Mouse (Mus musculus) small intestine, adult 2 months (tissue): ENCODE results near the gene Bag3. TPM values are rescaled to one million over a fixed set of nuclear protein-coding genes. Genes with fewer than 3 reads are reported as not detected.
"Not testable (repeated sequence)": the region's sequence is repeated elsewhere in the genome, so short reads cannot be mapped to it uniquely, and the experiment has no call there.

Source experiments
- H3K27ac ChIP-seq: fragments of 200-500 bp; 2 replicates; pipeline ENCODE4 v1.5.1; 2012; ENCODE audit warnings: low read depth, low read length, control low read depth, inconsistent platforms; ENCODE audit not compliant: insufficient read depth
- H3K27me3 ChIP-seq: fragments of 200-500 bp; 2 replicates; pipeline ENCODE4 v1.6.1; 2012; ENCODE audit warnings: mild to moderate bottlenecking, moderate library complexity, low read length, inconsistent platforms; ENCODE audit not compliant: control insufficient read depth, insufficient read depth
- H3K36me3 ChIP-seq: fragments of 200-500 bp; 2 replicates; pipeline ENCODE4 v1.6.1; 2012; ENCODE audit warnings: mild to moderate bottlenecking, low read length, control low read depth, inconsistent platforms; ENCODE audit not compliant: control insufficient read depth, insufficient read depth
- H3K4me1 ChIP-seq: fragments of 200-500 bp; 2 replicates; pipeline ENCODE4 v1.6.1; 2012; ENCODE audit warnings: low read length, inconsistent platforms, mixed read lengths; ENCODE audit not compliant: control insufficient read depth, insufficient read depth, insufficient read length
- H3K4me3 ChIP-seq: fragments of 200-500 bp; 2 replicates; pipeline ENCODE4 v1.5.1; 2012; ENCODE audit warnings: low read depth, mild to moderate bottlenecking, control low read depth, inconsistent platforms, low read length, moderate library complexity
- CTCF ChIP-seq: fragments of 200-500 bp; IDR thresholded peaks from 2 replicates; pipeline ENCODE4 v1.5.1; 2012; ENCODE audit warnings: low read depth, mild to moderate bottlenecking, control low read depth, inconsistent platforms, low read length, moderate library complexity, mixed read lengths; ENCODE audit not compliant: insufficient replicate concordance, insufficient read length; ENCODE audit errors: extremely low read depth
- POLR2A ChIP-seq: fragments of 200-500 bp; IDR thresholded peaks from 2 replicates; pipeline ENCODE4 v1.6.1; 2012; ENCODE audit warnings: low read depth, mild to moderate bottlenecking, control low read depth, inconsistent platforms, low read length, moderate library complexity
- WGBS: fragments of 180-500 bp; shearing (Covaris S2); methylation state at CpG from one replicate; pipeline ENCODE4 v1.1.7; 2018; 5-methylcytosine and 5-hydroxymethylcytosine counted together
- polyA plus RNA-seq: library from polyadenylated mRNA; depleted of rRNA; stranded (reverse); fragments of >200 nt; gene quantifications from 2 replicates; pipeline ENCODE4 v1.2.3, GENCODE M21; 2012

Bag3 gene
- polyA plus RNA-seq, 1 experiment, result 32.8 TPM

- 92% methylated on average over 8 of the region's 8 CpGs for WGBS
- Histone ChIP-seq H3K27ac (no peak overlapping the region), H3K27me3 (no peaks in the 10 kb centered on the region), H3K4me3 (no peak overlapping the region), H3K4me1 (peaks cover 4% of the 10 kb centered on the region; the same call in 1 of the 2 replicates), H3K36me3 (no peaks in the 10 kb centered on the region)
- TF ChIP-seq CTCF (no peak), POLR2A (no peak)
Measured at GRCm38 (mm10) chr7:128567561-128568244, 44.3 kb downstream of the Bag3 start.

- WGBS, result 37% methylated on average over 2 of the region's 2 CpGs
- not testable (repeated sequence) for H3K36me3 ChIP-seq, H3K27ac ChIP-seq, H3K4me1 ChIP-seq, H3K4me3 ChIP-seq, H3K27me3 ChIP-seq
Measured at GRCm38 (mm10) chr7:128569429-128569828, 46.0 kb downstream of the Bag3 start.

GRCm38 (mm10) chr7:128569987-128570656 is 46.7 kb downstream of the Bag3 start:
- no peak overlapping the region for H3K4me3 ChIP-seq

GRCm38 (mm10) chr7:128570657-128571056 is 47.2 kb downstream of the Bag3 start:
- H3K27me3 ChIP-seq, H3K36me3 ChIP-seq, H3K27ac ChIP-seq, H3K4me1 ChIP-seq, H3K4me3 ChIP-seq: not testable (repeated sequence)
- WGBS, result 92% methylated on average over 7 of the region's 7 CpGs

More at GRCm38 (mm10) chr7:128569987-128570656, 46.7 kb downstream of the Bag3 start:
- TF ChIP-seq POLR2A, result no peak
- no peak for TF ChIP-seq CTCF
- Histone ChIP-seq H3K27me3 (no peaks in the 10 kb centered on the region), H3K27ac (no peak overlapping the region), H3K4me1 (peaks cover 4% of the 10 kb centered on the region; the same call in 1 of the 2 replicates), H3K36me3 (no peaks in the 10 kb centered on the region)
- 83% methylated on average over 8 of the region's 8 CpGs for WGBS

GRCm38 (mm10) chr7:128572030-128572429 is 48.6 kb downstream of the Bag3 start:
- TF ChIP-seq CTCF (no peak), POLR2A (no peak)
- Histone ChIP-seq H3K4me1 (no peaks in the 10 kb centered on the region), H3K4me3 (no peak overlapping the region), H3K27me3 (no peaks in the 10 kb centered on the region), H3K27ac (no peak overlapping the region), H3K36me3 (no peaks in the 10 kb centered on the region)
- WGBS, result 85% methylated on average over 4 of the region's 4 CpGs

- TF ChIP-seq POLR2A, result no peak
- no peak for TF ChIP-seq CTCF
Measured at GRCm38 (mm10) chr7:128575211-128575610, 51.8 kb downstream of the Bag3 start.

GRCm38 (mm10) chr7:128575794-128576193 is 52.4 kb downstream of the Bag3 start:
- no peak for TF ChIP-seq CTCF
- no peak for TF ChIP-seq POLR2A
- no peaks in the 10 kb centered on the region for H3K27me3 ChIP-seq
- no peaks in the 10 kb centered on the region for H3K4me1 ChIP-seq
- whole genome bisulfite sequencing, result 87% methylated on average over 2 of the region's 2 CpGs
- H3K4me3 ChIP-seq, result no peak overlapping the region
- no peaks in the 10 kb centered on the region for H3K36me3 ChIP-seq
- H3K27ac ChIP-seq, result no peak overlapping the region

More at GRCm38 (mm10) chr7:128575211-128575610, 51.8 kb downstream of the Bag3 start:
- Histone ChIP-seq H3K27ac (no peak overlapping the region), H3K27me3 (no peaks in the 10 kb centered on the region), H3K36me3 (no peaks in the 10 kb centered on the region), H3K4me3 (no peak overlapping the region), H3K4me1 (no peaks in the 10 kb centered on the region)
- WGBS, result 95% methylated on average over 5 of the region's 5 CpGs
